ENCODE assay signal across 8 mouse cellular contexts in genomic region chr4:148229646-148230045, GRCm38 (mm10). TPM values are rescaled to one million over a fixed set of nuclear protein-coding genes. Genes with fewer than 3 reads are reported as not detected.
DNase-seq lines count a peak whose midpoint lies in the region; ATAC-seq lines count a peak whose summit lies in the region.
"Had no signal": no experiment of that assay in that cellular context is flagged by ENCODE, and none has a peak within 500 bp of the region (broad histone marks: within the 10 kb centered on the region; RNA-seq: fewer than 3 reads in every experiment).

No protein-coding gene starts in this region.

- H3K27me3 ChIP-seq in lung, embryonic 15.5 days: no peaks in the 10 kb centered on the region

- ATAC-seq in lung, embryonic 15.5 days (ENCODE audit: borderline replicate concordance, extremely low read depth, low FRiP score, low TSS enrichment): peak; percentile 64; the same call in 1 of the 2 replicates
- ATAC-seq in inflammation-experienced regulatory T-cells, adult 6 months: no peak

- DNase-seq in thymus, postnatal 25 days: peak; percentile 7
- no peak for DNase-seq in thymus, postnatal 0 days (ENCODE audit: low spot score)
- DNase-seq in c-Kit-positive CD71-negative TER-119-negative erythroid progenitor cells, embryonic 14.5 days (ENCODE audit: low read depth): peak; percentile 43
- DNase-seq in kidney, adult 11 months: peak; percentile 6
- DNase-seq in urinary bladder, postnatal 14 days (ENCODE audit: low spot score): peak; percentile 59

- no peak overlapping the region for H3K4me3 ChIP-seq in lung, embryonic 15.5 days
- H3K4me3 ChIP-seq: erythroblast, embryonic 14.5 days had no signal

- H3K9ac ChIP-seq in lung, embryonic 15.5 days: no peak overlapping the region

- no peak overlapping the region for H3K4me2 ChIP-seq in lung, embryonic 15.5 days

- no peak overlapping the region for H3K27ac ChIP-seq in lung, embryonic 15.5 days

- H3K9me3 ChIP-seq in lung, embryonic 15.5 days: no peaks in the 10 kb centered on the region

- H3K4me1 ChIP-seq in lung, embryonic 15.5 days: no peaks in the 10 kb centered on the region

- 5% methylated on average over 16 of the region's 16 CpGs for WGBS in lung, embryonic 15.5 days

- no peaks in the 10 kb centered on the region for H3K36me3 ChIP-seq in lung, embryonic 15.5 days

RNA-seq across cellular contexts. Expression of gene Disp3, which starts 58.1 kb away (rescaled TPM):
- not detected in 2 replicates for polyA plus RNA-seq in thymus, postnatal 0 days (2015; fragmentation: Nextera tagmentation; extraction: Ambion mirVana)
- polyA plus RNA-seq in lung, embryonic 15.5 days (2015; fragmentation: Nextera tagmentation; extraction: Ambion mirVana): 0.10 and 0.14 TPM in 2 replicates
- polyA plus RNA-seq in inflammation-experienced regulatory T-cells, adult 6 months (2017; shearing (Covaris generic)): not detected
- polyA plus RNA-seq: erythroblast, embryonic 14.5 days had no signal
